Mouse (Mus musculus): Measurements from ENCODE around the gene Atp8b2.

Atp8b2 gene

GRCm38 (mm10) chr3:89899511-89899908 lies 63.8 kb downstream of the Atp8b2 start:
- no peak for DNase-seq (ENCODE audit: extremely low spot score)

DNA sequence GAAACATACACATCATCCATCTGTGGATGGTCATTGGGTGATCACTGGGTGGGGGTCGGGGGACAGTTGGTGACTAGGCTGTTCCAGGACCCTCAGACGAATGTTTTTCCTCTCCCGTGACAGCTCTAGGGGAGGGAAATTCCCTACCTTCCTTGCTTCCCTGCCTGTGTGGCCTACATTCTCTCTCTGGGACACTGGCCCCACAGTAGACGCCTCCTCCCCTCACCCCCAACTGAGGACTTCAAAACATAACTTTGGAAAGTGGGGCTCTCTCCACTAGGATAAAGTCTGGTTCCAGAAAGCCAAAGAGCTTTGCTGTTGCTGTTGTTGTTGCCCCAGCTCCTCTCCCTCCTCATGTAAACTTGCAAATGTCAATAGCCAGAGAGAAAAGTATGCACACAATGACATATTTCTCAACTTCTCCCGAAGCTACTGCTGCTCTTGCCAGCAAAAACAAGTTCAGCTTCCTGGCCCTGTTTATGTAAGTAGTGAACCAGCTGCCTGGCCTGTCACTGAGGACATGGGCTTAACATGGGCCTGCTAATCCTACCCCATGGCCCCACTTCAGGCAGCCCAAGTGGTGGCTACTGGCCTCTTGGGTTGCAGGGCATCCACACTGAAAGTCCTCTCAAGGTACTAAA lies 64.3 kb downstream of the Atp8b2 start:
- DNase-seq (ENCODE audit: extremely low spot score): no peak

DNA sequence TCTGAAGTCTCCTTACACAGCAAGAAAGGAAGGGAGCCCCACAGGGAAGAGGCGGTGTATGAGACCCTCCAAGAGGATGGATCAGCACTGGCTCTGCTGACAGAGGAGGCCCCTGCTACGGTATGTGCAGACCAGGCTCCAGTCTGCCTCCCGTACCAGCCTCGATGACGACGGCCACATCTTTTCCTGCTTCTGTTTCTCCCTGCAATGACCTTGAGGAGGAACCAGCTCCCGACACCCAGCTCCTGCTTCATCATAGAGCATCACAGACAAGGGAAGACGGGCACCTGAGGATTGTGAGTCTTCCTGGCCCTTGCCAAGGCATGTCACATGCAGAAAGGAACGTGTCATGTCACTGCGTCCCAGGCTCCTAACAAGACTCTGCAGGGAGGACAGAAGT lies 65.3 kb downstream of the Atp8b2 start:
- no peak for DNase-seq (ENCODE audit: extremely low spot score)

DNA sequence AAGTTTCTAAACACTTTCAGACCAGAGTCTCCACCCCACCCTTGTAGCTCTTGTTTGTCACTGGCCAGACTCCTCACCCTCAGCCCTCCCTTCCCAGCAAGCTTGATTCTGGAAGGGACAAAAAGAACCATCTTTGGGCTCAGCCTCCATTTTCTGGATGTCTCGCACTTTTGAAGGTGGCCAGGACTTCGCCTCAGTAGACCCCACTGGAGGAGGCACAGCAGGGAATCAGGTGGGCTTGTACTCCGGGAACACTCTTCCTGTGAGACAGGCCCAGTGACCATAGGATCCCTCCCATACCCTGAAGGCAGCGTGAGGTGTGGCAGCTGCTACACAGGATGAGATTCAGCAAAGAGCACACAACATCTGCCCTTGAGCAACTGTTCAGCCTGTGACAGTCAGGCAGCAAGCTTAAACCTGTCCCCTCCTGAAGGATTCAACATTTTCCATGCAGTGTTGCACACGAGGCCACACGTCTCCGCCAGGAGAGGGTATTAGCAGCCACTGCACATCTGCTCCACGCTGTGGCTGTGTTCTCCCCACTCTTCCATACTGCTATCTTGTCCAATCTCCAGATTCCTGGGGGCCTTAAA lies 66.0 kb downstream of the Atp8b2 start:
- no peak for DNase-seq (ENCODE audit: extremely low spot score)

- no peak for DNase-seq (ENCODE audit: extremely low spot score)
Measured at GRCm38 (mm10) chr3:89896571-89896970, 66.7 kb downstream of the Atp8b2 start.

DNA sequence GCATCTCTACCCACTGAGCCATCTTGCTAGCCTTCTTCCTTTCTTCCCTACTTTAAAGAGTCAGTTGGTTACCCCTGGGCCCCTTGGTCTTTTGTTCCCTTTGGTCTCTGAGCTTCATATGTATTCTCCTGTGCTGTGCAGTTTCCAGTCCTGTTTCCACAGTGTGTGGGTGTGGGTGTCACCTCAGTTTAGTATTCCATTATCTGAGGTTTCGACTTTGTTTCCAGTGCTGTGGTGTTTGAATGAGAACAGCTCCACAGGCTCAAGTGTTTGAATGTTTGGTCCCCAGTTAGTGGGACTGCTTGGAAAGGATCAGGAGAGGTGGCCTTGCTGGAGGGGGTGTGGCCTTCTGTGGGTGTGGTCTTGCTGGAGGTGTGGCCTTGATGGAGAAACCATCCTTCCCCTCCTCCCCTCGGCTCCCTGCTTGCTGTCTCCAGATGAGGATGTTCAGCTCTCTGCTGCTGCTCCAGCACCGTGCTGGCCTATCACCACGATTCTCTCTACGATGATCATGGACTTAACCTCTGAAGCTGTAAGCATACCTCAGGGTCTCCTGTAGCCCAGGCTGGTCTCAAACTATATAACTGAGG lies 70.7 kb downstream of the Atp8b2 start:
- DNase-seq (ENCODE audit: extremely low spot score): no peak

DNA sequence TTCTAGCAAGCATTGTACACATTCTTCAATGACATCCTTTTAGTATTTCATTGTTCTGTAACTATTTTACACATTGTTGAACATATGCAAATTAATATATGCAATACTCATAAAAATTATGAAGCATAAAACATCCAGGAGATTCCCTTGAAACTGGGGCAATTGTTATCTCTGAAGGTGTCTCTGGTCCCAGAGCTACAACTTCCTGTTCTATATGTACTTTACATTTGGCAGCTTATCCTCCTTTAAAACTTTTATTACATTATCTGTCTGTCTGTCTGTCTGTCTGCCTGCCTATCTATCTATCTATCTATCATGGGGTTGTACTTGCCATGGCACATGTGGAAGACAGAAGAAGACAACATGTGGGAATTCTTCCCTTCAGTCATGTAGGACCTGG lies 71.6 kb downstream of the Atp8b2 start:
- DNase-seq (ENCODE audit: extremely low spot score): no peak

DNA sequence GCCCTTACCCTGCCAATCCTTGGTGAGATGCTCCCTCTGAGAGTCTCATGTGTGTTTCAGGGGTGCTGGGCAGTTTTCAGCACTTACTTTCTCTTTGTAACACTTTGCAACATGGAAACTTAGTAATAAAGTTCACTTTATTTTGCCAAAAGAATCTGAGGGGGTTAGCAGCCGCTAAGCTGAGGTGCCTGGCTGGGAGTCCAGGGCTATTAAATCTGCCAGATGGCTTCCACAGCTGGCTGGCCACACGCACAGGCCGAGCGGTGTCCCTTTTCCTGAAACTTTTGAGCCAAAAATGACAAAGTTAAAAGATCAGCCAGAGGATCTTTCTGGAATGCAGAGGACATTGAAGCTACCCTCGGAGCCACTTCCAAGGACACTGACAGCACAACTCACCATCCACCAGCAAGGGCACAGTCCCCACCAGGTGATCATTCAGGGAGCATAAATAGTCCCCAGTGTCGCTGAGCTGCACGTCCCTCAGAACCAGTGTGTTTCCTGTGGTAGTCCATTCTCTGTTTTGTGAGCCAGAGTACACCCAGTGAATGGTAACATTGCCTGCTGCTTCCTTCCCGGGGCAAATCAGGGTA lies 73.4 kb downstream of the Atp8b2 start:
- DNase-seq (ENCODE audit: extremely low spot score): no peak
